ENCODE assay signal across 12 mouse cellular contexts in the genomic region with DNA sequence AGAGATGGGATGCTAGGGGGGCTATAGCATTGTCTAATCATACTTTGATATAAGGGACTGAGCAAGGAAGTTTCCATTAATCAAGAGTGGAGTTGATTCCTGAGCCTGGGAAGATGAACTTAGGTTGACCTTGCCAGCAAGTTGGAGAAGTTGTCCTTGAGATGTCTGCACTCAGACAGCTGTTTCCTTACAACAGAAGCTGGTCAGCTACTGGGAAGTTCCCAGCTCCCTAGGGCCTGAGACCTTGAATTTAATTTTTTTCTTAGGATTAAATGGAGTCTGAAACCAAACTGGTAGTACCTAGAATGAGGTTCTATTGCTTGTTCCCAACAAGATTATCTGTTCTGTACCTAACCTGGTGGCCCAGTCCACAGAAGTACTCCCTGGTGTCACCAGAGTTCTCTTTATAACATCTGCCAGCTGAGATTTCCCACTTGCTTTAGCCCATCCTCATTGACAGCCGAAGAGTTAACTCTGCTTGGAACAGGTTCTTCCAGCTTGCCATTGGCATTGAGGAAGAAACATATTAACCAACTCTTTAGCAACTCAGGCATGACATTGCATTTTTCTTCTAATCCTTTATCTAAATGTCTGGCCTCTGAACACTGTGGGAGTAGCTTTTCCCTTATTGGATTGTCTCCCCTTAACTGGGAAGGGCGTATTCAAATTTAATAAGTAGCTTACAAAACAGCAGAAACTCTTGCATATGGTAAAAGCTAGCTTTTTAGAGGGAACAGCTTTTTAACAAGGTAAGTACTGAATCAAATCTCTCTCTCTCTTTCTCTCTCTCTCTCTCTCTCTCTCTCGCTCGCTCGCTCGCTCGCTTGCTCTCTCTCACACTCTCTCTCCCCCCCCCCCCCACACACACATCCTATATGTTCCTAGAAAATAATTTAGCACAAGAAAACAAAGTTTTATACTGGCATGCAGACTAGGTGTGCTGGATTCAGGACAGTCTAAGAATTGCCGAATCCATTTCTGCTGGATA. TPM values are rescaled to one million over a fixed set of nuclear protein-coding genes. Genes with fewer than 3 reads are reported as not detected.
DNase-seq lines count a peak whose midpoint lies in the region; ATAC-seq and TF ChIP-seq lines count a peak whose summit lies in the region.
"Had no signal": no experiment of that assay in that cellular context is flagged by ENCODE, and none has a peak within 500 bp of the region (broad histone marks: within the 10 kb centered on the region; RNA-seq: fewer than 3 reads in every experiment).

Gene Gsta3, plus strand, starts transcription at position 679 of the 988 bp plus-strand sequence.

- no peaks in the 10 kb centered on the region for H3K9me3 ChIP-seq in embryonic facial prominence, embryonic 14.5 days (ENCODE audit: control insufficient read depth, low read length)
- H3K9me3 ChIP-seq in kidney, postnatal 0 days (replicated peaks; ENCODE audit: low read length) = no peaks in the 10 kb centered on the region
- H3K9me3 ChIP-seq in stomach, embryonic 16.5 days (replicated peaks; ENCODE audit: control insufficient read depth, low read length) = no peaks in the 10 kb centered on the region
- no peaks in the 10 kb centered on the region for H3K9me3 ChIP-seq in midbrain, embryonic 10.5 days (replicated peaks)

- H3K4me1 ChIP-seq in embryonic facial prominence, embryonic 14.5 days (ENCODE audit: control insufficient read depth, insufficient read depth, low read length) = no peaks in the 10 kb centered on the region
- 0 out of 2 replicates have a peak, but pooled peaks cover 4% of the 10 kb centered on the region for H3K4me1 ChIP-seq in kidney, postnatal 0 days (replicated peaks; ENCODE audit: insufficient read depth, low read length)
- H3K4me1 ChIP-seq in stomach, embryonic 16.5 days (ENCODE audit: control insufficient read depth, insufficient read depth, low read length) = 0 out of 2 replicates have a peak, but pooled peaks cover 4% of the 10 kb centered on the region
- H3K4me1 ChIP-seq in midbrain, embryonic 10.5 days = peaks cover 5% of the 10 kb centered on the region; the same call in 1 of the 2 replicates

- no peak within 1 kb of the TSS for H3K27ac ChIP-seq in embryonic facial prominence, embryonic 14.5 days (replicated peaks; ENCODE audit: low read depth, low read length)
- H3K27ac ChIP-seq in kidney, postnatal 0 days = peak within 1 kb of the TSS; percentile 78
- peak within 1 kb of the TSS; percentile 25 for H3K27ac ChIP-seq in stomach, embryonic 16.5 days (ENCODE audit: low read length)
- H3K27ac ChIP-seq in midbrain, embryonic 10.5 days (replicated peaks) = no peak within 1 kb of the TSS

- H3K36me3 ChIP-seq in embryonic facial prominence, embryonic 14.5 days (ENCODE audit: control insufficient read depth, insufficient read depth, low read length) = no peaks in the 10 kb centered on the region
- no peaks in the 10 kb centered on the region for H3K36me3 ChIP-seq in kidney, postnatal 0 days (ENCODE audit: insufficient read depth, low read length)
- no peaks in the 10 kb centered on the region for H3K36me3 ChIP-seq in stomach, embryonic 16.5 days (ENCODE audit: control insufficient read depth, insufficient read depth, low read length)
- H3K36me3 ChIP-seq in midbrain, embryonic 10.5 days = no peaks in the 10 kb centered on the region

- no peaks in the 10 kb centered on the region for H3K27me3 ChIP-seq in embryonic facial prominence, embryonic 14.5 days (replicated peaks; ENCODE audit: control insufficient read depth, insufficient read depth, low read length)
- no peaks in the 10 kb centered on the region for H3K27me3 ChIP-seq in kidney, postnatal 0 days (ENCODE audit: insufficient read depth, low read length)
- no peaks in the 10 kb centered on the region for H3K27me3 ChIP-seq in stomach, embryonic 16.5 days (ENCODE audit: control insufficient read depth, insufficient read depth, low read length)
- H3K27me3 ChIP-seq in midbrain, embryonic 10.5 days (ENCODE audit: low read depth, poor library complexity, severe bottlenecking) = no peaks in the 10 kb centered on the region

- peak; percentile 7 for DNase-seq in ovary, adult 18-20 months (ENCODE audit: low spot score)
- no peak for DNase-seq in ovary, postnatal 36 days (ENCODE audit: low spot score)
- DNase-seq in embryonic facial prominence, embryonic 14.5 days (ENCODE audit: low spot score) = peak; percentile 79
- DNase-seq in kidney, postnatal 0 days (ENCODE audit: low spot score) = peak; percentile 60
- no peak for DNase-seq in gastrocnemius, postnatal 36 days
- no peak for DNase-seq in midbrain, embryonic 10.5 days (ENCODE audit: low spot score)
- DNase-seq in cerebellum, postnatal 14 days = no peak
- DNase-seq: cerebellum, adult 11 months; thymus, adult 18-20 months had no signal

- WGBS in embryonic facial prominence, embryonic 14.5 days = 78% methylated on average over 8 of the region's 8 CpGs
- 54% methylated on average over 8 of the region's 8 CpGs for WGBS in kidney, postnatal 0 days
- WGBS in stomach, embryonic 16.5 days = 56% methylated on average over 7 of the region's 8 CpGs
- 90% methylated on average over 8 of the region's 8 CpGs for WGBS in midbrain, embryonic 10.5 days

- no peak within 1 kb of the TSS for H3K4me3 ChIP-seq in embryonic facial prominence, embryonic 14.5 days (ENCODE audit: low read depth, low read length)
- no peak within 1 kb of the TSS for H3K4me3 ChIP-seq in kidney, postnatal 0 days (replicated peaks; ENCODE audit: low read depth, low read length)
- no peak within 1 kb of the TSS for H3K4me3 ChIP-seq in stomach, embryonic 16.5 days (replicated peaks; ENCODE audit: low read length)
- no peak within 1 kb of the TSS for H3K4me3 ChIP-seq in midbrain, embryonic 10.5 days

- TF ChIP-seq CTCF in kidney, postnatal 0 days (IDR thresholded peaks at IDR 0.05; ENCODE audit: low read depth) = no peak

- intact Hi-C loops in gastrocnemius, postnatal 36 days (cut with DNase I) = no loop called here

- no peak within 1 kb of the TSS for H3K9ac ChIP-seq in embryonic facial prominence, embryonic 14.5 days (ENCODE audit: low read depth, low read length)
- H3K9ac ChIP-seq in kidney, postnatal 0 days (ENCODE audit: low read depth, low read length) = no peak within 1 kb of the TSS
- H3K9ac ChIP-seq in stomach, embryonic 16.5 days (ENCODE audit: low read length) = no peak within 1 kb of the TSS

- peak; percentile 80 for ATAC-seq in embryonic facial prominence, embryonic 14.5 days (ENCODE audit: low read depth)
- peak; percentile 92 for ATAC-seq in kidney, postnatal 0 days (replicated peaks; ENCODE audit: low FRiP score, low read depth)
- ATAC-seq in stomach, embryonic 16.5 days (ENCODE audit: insufficient read depth, low FRiP score) = peak; percentile 88
- ATAC-seq: hindbrain, embryonic 16.5 days had no signal

- no peak within 1 kb of the TSS for H3K4me2 ChIP-seq in embryonic facial prominence, embryonic 14.5 days (ENCODE audit: low read depth, low read length)
- no peak within 1 kb of the TSS for H3K4me2 ChIP-seq in kidney, postnatal 0 days (ENCODE audit: low read length)
- H3K4me2 ChIP-seq in stomach, embryonic 16.5 days (ENCODE audit: low read depth, low read length) = 0 out of 2 replicates have a peak within 1 kb of the TSS, but pooled peaks have one; percentile 19

RNA-seq across cellular contexts. Expression of gene Gsta3, which starts in this region (rescaled TPM):
- 3.4 and 4.4 TPM in 2 replicates for polyA plus RNA-seq in embryonic facial prominence, embryonic 14.5 days (2014; fragmentation: Nextera tagmentation; extraction: Ambion mirVana)
- 21.7 and 24.6 TPM in 2 replicates for polyA plus RNA-seq in kidney, postnatal 0 days (2015; fragmentation: Nextera tagmentation; extraction: Ambion mirVana)
- 14.0 and 17.8 TPM in 2 replicates for polyA plus RNA-seq in stomach, embryonic 16.5 days (2015; fragmentation: Nextera tagmentation; extraction: Ambion mirVana)
- total RNA-seq in gastrocnemius, postnatal 36 days (2021) = under 1 TPM in 1 of 2 experiments, not detected in 1; 0.37 TPM
- 0.21 and 0.40 TPM in 2 replicates for polyA plus RNA-seq in midbrain, embryonic 10.5 days (2016; fragmentation: Nextera tagmentation; extraction: Ambion mirVana)
- total RNA-seq: neutrophil, adult 5-6 weeks had no signal

Comparison
In these comparisons a context has a peak if more than half of its experiments do, and no peak if none do; other contexts are left out.
1. DNase-seq: peak in ovary, adult 18-20 months (single experiment), embryonic facial prominence, embryonic 14.5 days (single experiment) and kidney, postnatal 0 days (single experiment); none in ovary, postnatal 36 days (single experiment), gastrocnemius, postnatal 36 days (0 of 2), midbrain, embryonic 10.5 days (single experiment) and cerebellum, postnatal 14 days (0 of 2).
2. H3K27ac ChIP-seq: peak in kidney, postnatal 0 days (single experiment) and stomach, embryonic 16.5 days (single experiment); none in embryonic facial prominence, embryonic 14.5 days (single experiment) and midbrain, embryonic 10.5 days (single experiment).
3. Peak in every context shown above with its lines, with median percentiles within 50 percentile points of each other: ATAC-seq.